Mouse (Mus musculus): ENCODE measurements around the gene Sept8. TPM values are rescaled to one million over a fixed set of nuclear protein-coding genes. Genes with fewer than 3 reads are reported as not detected.

Gene Sept8
- polyA plus RNA-seq, 1 experiment from 2014 or later = 38.1 TPM

DNA sequence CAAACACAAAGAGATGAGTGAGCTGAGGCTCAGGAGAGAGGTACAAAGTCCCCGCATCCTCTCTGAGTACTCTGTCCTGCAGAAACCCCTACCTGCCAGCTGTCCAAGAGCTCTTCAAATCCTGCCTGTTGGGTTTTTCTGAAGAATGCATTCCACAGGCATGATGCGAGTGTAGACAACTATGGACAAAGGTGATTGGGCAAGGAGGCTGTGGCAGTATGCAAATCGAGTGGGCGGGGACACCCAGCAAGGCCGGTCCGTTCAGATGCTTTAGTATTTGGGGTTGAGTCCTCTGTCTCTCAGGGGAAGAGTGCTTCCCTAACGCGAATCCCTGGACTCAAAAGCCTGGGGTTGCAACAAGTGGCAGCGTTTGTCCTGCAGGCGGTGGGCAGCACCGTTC is 18.5 kb upstream of the Sept8 start:
- Histone ChIP-seq H3K27ac (no peak overlapping the region), H3K9me3 (no peaks in the 10 kb centered on the region), H3K36me3 (no peaks in the 10 kb centered on the region), H3K4me3 (no peak overlapping the region), H3K4me2 (peak overlapping the region; percentile 30; the same call in 1 of the 2 replicates), H3K9ac (no peak overlapping the region), H3K4me1 (peaks cover 18% of the 10 kb centered on the region; the same call in 1 of the 2 replicates), H3K27me3 (peaks cover 3% of the 10 kb centered on the region; the same call in 1 of the 2 replicates)
- ATAC-seq (ENCODE audit: insufficient number of reproducible peaks, insufficient read depth, low FRiP score, low TSS enrichment, low read depth) = 0 out of 2 replicates have a peak, but pooled peaks have one; percentile 43
- 7% methylated on average over 11 of the region's 11 CpGs for WGBS

DNA sequence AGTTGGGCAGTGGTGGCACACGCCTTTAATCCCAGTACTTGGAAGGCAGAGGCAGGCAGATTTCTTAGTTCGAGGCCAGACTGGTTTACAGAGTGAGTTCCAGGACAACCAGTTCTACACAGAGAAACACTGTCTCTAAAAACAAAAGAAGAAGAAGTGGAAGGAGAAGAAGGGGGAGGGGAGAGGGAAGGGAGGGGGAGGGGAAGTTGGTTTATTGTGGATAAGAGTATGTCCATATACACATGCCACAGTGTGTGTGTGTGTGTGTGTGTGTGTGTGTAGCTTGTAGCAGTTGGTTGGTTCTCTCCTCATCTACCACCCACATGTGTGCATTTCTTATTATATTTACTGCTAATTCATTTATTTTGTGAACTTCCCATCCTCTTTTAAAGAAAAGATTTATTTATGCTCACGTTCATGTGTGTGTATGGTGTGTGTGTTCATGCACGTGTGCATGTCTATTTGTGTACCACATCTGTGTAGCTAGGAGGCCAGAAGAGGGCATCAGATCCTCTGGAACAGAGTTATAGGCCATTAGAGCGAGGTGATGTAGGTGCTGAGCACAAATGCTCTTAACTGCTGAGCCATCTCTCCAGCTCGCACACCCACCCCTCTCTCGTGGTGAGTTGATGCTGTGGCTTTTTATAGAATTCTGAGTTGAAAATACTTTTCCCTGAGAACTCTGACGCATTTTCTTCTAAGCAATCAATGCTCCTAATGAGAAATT is 16.9 kb upstream of the Sept8 start:
- Histone ChIP-seq H3K36me3 (no peaks in the 10 kb centered on the region), H3K9me3 (no peaks in the 10 kb centered on the region), H3K4me1 (peaks cover 13% of the 10 kb centered on the region; the same call in 1 of the 2 replicates), H3K27ac (no peak overlapping the region), H3K4me3 (no peak overlapping the region), H3K27me3 (peaks cover 3% of the 10 kb centered on the region; the same call in 1 of the 2 replicates), H3K9ac (no peak overlapping the region), H3K4me2 (no peak overlapping the region)
- WGBS = 85% methylated on average over 8 of the region's 8 CpGs
- ATAC-seq (ENCODE audit: insufficient number of reproducible peaks, insufficient read depth, low FRiP score, low TSS enrichment, low read depth) = no peak

DNA sequence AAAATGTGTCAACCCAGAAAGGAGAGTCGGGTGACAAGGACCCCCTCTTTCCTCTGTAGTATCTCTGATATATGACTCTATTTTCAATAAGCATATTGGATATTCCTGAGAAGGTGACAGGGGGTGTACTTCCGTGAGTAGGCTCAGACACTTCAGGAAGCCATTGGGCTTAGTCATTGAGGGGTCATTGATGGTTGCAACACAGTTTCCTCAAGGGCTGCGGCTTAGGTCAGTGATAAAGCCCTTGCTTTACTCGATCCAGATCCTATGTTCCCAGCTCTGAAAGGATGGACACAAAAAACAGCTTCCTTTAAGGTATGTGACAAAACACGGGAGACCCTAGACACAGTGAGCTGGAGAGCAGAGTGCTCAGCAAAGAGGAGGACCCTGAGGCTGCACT is 15.3 kb upstream of the Sept8 start:
- no peaks in the 10 kb centered on the region for H3K9me3 ChIP-seq
- H3K9ac ChIP-seq = no peak overlapping the region
- WGBS = 76% methylated on average over 5 of the region's 5 CpGs
- no peaks in the 10 kb centered on the region for H3K36me3 ChIP-seq
- H3K27me3 ChIP-seq = peaks cover 3% of the 10 kb centered on the region; the same call in 1 of the 2 replicates
- H3K4me3 ChIP-seq = no peak overlapping the region
- H3K27ac ChIP-seq = no peak overlapping the region
- peaks cover 13% of the 10 kb centered on the region; the same call in 1 of the 2 replicates for H3K4me1 ChIP-seq
- no peak for ATAC-seq (ENCODE audit: insufficient number of reproducible peaks, insufficient read depth, low FRiP score, low TSS enrichment, low read depth)
- no peak overlapping the region for H3K4me2 ChIP-seq

DNA sequence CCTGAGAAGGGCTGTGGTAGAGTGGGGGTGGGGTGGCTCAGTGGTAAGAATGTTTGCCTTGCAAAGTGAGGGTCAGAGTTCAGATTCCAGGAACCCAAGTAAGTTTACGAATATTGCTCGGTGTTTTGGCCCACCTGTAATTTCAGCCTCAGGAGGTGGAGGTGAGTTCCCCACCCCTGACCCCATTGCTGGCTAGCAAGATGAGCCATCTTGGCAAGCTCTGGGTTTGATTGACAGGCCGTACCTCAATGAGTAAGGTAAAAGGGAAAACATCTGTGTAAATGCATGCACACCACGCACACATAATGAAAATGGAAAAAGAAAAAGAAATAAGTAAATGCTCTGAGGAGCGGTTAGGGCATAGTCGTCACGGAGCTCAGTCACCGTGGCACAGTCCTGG is 14.7 kb upstream of the Sept8 start:
- Histone ChIP-seq H3K9me3 (no peaks in the 10 kb centered on the region), H3K27ac (no peak overlapping the region), H3K27me3 (peaks cover 3% of the 10 kb centered on the region; the same call in 1 of the 2 replicates), H3K4me2 (no peak overlapping the region), H3K9ac (no peak overlapping the region), H3K4me3 (no peak overlapping the region), H3K36me3 (no peaks in the 10 kb centered on the region), H3K4me1 (peaks cover 13% of the 10 kb centered on the region; the same call in 1 of the 2 replicates)
- ATAC-seq (ENCODE audit: insufficient number of reproducible peaks, insufficient read depth, low FRiP score, low TSS enrichment, low read depth) = no peak
- WGBS = 83% methylated on average over 8 of the region's 8 CpGs

DNA sequence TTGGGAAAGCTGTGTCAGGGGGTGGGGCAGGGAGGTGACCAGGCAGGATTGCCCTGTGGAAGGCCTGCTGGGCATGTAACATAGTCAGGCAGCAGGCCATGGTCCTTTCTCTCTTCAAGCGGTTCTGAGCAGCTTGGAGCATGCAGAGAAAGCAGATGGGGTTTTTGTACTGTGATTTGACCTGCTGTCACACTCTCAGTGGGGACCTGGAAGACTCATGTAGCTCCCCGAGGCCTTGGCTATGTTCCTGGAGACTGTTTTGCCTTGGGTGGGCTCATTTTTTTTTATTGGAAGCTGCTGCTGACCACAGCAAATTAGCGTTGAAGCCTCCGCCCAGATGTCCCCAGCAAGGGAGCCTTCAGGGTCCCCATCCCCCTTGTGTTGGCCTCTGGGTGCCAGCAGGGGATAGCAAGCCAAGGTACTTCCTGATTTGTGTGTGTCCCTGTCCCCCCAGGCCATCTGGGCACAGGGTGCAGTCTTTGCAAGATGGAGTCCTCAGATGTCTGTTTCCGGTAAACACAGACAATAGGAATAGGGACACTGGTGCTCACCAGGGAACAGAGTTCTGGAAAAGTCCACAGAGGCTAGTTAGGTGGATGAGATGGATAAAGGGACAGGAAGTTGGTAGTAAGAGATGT is 13.9 kb upstream of the Sept8 start:
- no peak overlapping the region; the same call in 1 of the 2 replicates for H3K9ac ChIP-seq
- no peak overlapping the region for H3K4me3 ChIP-seq
- 54% methylated on average over 5 of the region's 5 CpGs for WGBS
- no peaks in the 10 kb centered on the region for H3K36me3 ChIP-seq
- H3K4me1 ChIP-seq = peaks cover 13% of the 10 kb centered on the region; the same call in 1 of the 2 replicates
- H3K27me3 ChIP-seq = no peaks in the 10 kb centered on the region; the same call in 1 of the 2 replicates
- no peak overlapping the region for H3K4me2 ChIP-seq
- H3K9me3 ChIP-seq = no peaks in the 10 kb centered on the region
- no peak for ATAC-seq (ENCODE audit: insufficient number of reproducible peaks, insufficient read depth, low FRiP score, low TSS enrichment, low read depth)
- H3K27ac ChIP-seq = no peak overlapping the region

DNA sequence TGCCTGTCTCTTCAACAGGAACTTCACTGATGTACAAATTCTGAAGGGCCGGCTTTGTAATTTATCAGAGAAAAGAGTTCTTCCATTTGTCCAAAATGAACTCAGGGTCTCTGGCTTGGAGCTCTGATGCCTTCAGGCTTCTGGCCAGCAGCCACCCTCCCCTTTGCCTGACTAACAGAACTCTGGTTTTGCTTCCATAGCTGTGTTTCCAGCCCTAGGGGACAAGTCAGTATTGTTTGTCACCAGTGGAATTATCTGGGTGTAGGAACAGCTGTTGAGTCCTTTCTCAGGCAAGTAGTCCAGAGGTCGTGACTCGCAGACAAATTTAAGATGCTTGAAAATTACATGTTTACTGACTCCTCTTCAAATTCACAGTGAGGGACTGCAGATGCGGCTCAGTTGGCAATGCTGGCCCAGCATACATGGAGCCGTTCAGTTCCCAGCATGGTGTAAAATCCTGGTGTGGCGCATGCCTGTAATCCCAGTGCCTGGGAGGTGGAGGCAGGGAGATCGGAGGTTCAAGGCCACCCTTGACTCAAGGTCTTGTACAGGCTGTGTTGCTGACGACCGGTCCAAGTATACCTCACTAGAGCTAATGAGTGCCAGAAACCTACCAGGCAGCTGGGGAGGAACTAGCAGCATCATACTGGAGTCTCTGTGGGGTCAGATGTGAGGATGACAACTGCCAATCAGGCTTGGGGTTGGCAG is 11.8 kb upstream of the Sept8 start:
- H3K4me2 ChIP-seq = no peak overlapping the region
- no peaks in the 10 kb centered on the region for H3K36me3 ChIP-seq
- no peaks in the 10 kb centered on the region for H3K27me3 ChIP-seq
- no peak for ATAC-seq (ENCODE audit: insufficient number of reproducible peaks, insufficient read depth, low FRiP score, low TSS enrichment, low read depth)
- no peaks in the 10 kb centered on the region for H3K9me3 ChIP-seq
- WGBS = 81% methylated on average over 9 of the region's 9 CpGs
- peaks cover 6% of the 10 kb centered on the region; the same call in 1 of the 2 replicates for H3K4me1 ChIP-seq
- H3K9ac ChIP-seq = no peak overlapping the region
- H3K4me3 ChIP-seq = no peak overlapping the region
- no peak overlapping the region for H3K27ac ChIP-seq

DNA sequence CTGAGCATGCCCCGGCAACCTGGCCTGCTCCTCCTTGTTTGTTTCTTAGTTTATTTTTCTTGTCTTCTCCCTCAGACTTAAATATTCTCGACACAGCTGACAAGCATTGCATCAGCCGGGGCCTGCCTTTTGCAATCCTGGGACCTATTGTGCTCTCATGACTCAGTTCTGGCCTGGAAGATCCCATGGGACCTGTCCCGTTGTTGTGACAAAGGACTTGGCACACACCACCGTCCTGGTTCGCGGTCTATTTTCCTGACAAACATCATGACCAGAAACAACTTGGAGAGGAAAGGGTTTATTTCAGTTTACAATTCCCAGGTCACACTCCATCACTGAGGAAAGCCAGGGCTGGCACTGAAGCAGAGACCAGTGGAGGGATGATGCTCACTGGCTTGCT is 10.9 kb upstream of the Sept8 start:
- 77% methylated on average over 7 of the region's 7 CpGs for WGBS
- no peak for ATAC-seq (ENCODE audit: insufficient number of reproducible peaks, insufficient read depth, low FRiP score, low TSS enrichment, low read depth)
- Histone ChIP-seq H3K4me2 (no peak overlapping the region), H3K36me3 (no peaks in the 10 kb centered on the region), H3K9ac (no peak overlapping the region), H3K4me1 (peaks cover 6% of the 10 kb centered on the region; the same call in 1 of the 2 replicates), H3K4me3 (no peak overlapping the region), H3K27me3 (no peaks in the 10 kb centered on the region), H3K27ac (no peak overlapping the region), H3K9me3 (no peaks in the 10 kb centered on the region)

DNA sequence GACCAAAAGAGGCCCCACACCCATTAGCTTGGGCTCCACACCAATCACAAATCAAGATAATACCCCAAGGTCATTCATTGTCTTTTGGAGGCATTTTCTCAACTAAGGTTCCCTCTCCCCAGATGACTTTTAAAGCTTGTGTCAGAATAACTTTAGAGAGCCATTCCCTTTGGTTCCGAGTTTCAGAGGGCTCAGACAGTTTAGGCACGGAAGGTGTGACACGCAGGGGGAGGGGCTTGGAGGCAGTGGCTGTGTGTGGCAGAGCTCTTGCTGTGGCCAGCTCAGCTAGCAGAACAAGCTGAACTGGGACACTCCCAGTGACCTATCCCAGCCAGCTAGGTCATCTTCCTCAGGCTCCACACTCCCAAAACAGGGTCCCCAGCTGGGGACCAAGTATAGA is 10.5 kb upstream of the Sept8 start:
- Histone ChIP-seq H3K9ac (no peak overlapping the region), H3K4me2 (no peak overlapping the region), H3K27me3 (no peaks in the 10 kb centered on the region), H3K27ac (no peak overlapping the region), H3K36me3 (no peaks in the 10 kb centered on the region), H3K4me3 (no peak overlapping the region), H3K9me3 (no peaks in the 10 kb centered on the region), H3K4me1 (peaks cover 6% of the 10 kb centered on the region; the same call in 1 of the 2 replicates)
- ATAC-seq (ENCODE audit: insufficient number of reproducible peaks, insufficient read depth, low FRiP score, low TSS enrichment, low read depth) = no peak
- 49% methylated on average over 3 of the region's 3 CpGs for WGBS

DNA sequence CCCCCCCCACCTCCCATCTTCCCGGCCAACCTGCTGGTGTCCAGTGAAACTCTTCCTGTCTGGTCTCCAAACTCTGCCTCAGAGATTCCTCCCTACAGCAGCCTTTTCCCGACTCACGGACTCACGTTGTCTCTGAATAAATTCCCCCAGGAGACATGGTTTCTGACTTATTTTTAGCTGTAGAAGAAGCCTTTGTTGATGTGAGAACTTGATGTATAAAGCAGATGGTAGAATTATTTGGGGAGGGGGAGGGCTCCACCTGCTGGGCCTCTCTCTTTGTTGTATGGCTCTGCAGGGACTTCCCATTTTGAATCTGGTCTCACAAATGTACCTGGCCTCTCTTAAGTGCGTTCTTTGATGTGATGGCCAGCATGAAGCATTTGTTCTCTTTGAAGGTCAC is 8.7 kb upstream of the Sept8 start:
- no peak overlapping the region for H3K4me3 ChIP-seq
- no peak for ATAC-seq (ENCODE audit: insufficient number of reproducible peaks, insufficient read depth, low FRiP score, low TSS enrichment, low read depth)
- no peak overlapping the region for H3K9ac ChIP-seq
- no peaks in the 10 kb centered on the region for H3K36me3 ChIP-seq
- 50% methylated on average over 5 of the region's 5 CpGs for WGBS
- H3K9me3 ChIP-seq = no peaks in the 10 kb centered on the region
- H3K27me3 ChIP-seq = no peaks in the 10 kb centered on the region
- no peak overlapping the region for H3K4me2 ChIP-seq
- H3K27ac ChIP-seq = no peak overlapping the region
- H3K4me1 ChIP-seq = 0 out of 2 replicates have a peak, but pooled peaks cover under 1% of the 10 kb centered on the region

DNA sequence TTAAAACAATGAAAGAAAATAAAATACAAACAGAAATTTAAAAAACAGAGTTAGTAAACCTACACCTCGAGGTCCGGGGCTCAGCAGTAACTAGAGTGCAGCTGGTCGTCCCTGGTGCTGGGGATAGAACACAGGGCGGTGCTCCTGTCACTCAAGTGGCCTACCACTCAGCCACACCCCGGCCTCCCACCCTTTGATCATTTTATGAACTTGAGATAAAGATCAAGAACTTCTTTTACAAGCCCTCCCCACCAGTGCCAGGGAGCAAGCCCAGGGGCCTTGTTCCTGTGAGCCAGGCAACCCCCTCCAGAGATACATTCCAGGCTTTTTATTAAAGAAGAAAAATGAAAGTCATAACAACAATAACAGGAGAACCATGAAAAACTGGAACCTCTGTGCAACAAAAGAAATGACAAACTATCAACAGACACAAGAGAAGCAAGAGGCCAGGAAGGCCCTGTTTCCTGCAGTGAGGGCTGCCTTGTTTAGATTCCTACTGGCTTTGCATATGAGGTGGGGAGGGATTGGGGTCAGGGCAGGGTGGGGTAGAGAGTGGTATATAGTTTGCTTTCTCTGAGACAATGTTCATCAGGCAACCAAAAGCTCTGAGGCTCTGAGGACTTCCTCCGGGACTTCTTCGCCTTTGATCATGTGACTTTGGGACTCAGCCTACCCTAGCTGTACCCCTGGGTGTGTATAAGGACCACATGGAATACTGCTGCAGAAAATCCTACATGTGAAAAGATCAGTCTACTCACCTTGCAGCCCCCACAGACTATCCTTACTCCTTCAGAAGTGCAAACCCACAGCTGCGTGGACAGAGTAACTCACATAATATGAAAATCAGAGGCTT is 2.1 kb upstream of the Sept8 start:
- no peak for ATAC-seq (ENCODE audit: insufficient number of reproducible peaks, insufficient read depth, low FRiP score, low TSS enrichment, low read depth)
- Histone ChIP-seq H3K4me1 (peaks cover 30% of the 10 kb centered on the region), H3K4me2 (no peak overlapping the region), H3K27me3 (no peaks in the 10 kb centered on the region; the same call in 1 of the 2 replicates), H3K9me3 (no peaks in the 10 kb centered on the region), H3K9ac (no peak overlapping the region), H3K36me3 (no peaks in the 10 kb centered on the region), H3K27ac (no peak overlapping the region; the same call in 1 of the 2 replicates), H3K4me3 (no peak overlapping the region)
- WGBS = 55% methylated on average over 8 of the region's 8 CpGs

DNA sequence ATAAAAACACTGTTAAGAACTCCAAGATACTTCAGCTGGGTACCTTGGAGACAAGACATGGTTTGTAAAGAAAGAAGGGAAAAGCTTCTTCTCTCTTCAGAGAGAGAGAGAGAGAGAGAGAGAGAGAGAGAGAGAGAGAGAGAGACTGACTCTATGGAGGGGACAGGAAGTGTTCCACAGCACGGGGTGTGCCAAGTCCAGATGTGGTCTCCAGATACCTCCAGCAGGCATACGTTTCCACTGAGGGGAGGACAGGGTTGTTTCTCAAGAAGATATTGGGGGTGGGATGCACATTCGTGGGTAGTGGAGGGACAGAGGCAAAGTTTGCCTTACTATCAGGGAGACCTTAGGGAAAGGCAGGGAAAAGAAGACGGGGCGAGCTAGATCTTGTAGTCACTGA is 298 bp upstream of the Sept8 start:
- peak overlapping the region; percentile 88; the same call in 1 of the 2 replicates for H3K9ac ChIP-seq
- H3K9me3 ChIP-seq = no peaks in the 10 kb centered on the region
- H3K4me3 ChIP-seq = peak overlapping the region; percentile 77; the same call in 1 of the 2 replicates
- WGBS = 44% methylated on average over 5 of the region's 5 CpGs
- no peaks in the 10 kb centered on the region for H3K36me3 ChIP-seq
- no peak for ATAC-seq (ENCODE audit: insufficient number of reproducible peaks, insufficient read depth, low FRiP score, low TSS enrichment, low read depth)
- peak overlapping the region; percentile 72 for H3K4me2 ChIP-seq
- no peaks in the 10 kb centered on the region; the same call in 1 of the 2 replicates for H3K27me3 ChIP-seq
- peaks cover 43% of the 10 kb centered on the region for H3K4me1 ChIP-seq
- peak overlapping the region; percentile 90; the same call in 1 of the 2 replicates for H3K27ac ChIP-seq

All from embryonic facial prominence, embryonic 13.5 days (tissue).